Mouse (Mus musculus) heart, postnatal 36 days (tissue): Measurements from ENCODE around the gene Tdp1. TPM values are rescaled to one million over a fixed set of nuclear protein-coding genes. Genes with fewer than 3 reads are reported as not detected.
"Not testable (repeated sequence)": the region's sequence is repeated elsewhere in the genome, so short reads cannot be mapped to it uniquely, and the experiment has no call there.

Experiments
- DNase-seq, 2 experiments: peaks; one replicate each; pipeline ENCODE4 v3.0.0; 2021 to 2022
- intact Hi-C: fragments of 180-260 bp; cut with DNase I; formaldehyde crosslinking; loops from one replicate; pipeline ENCODE4 v1.15.1; 2025
- total RNA-seq, 2 experiments: library from RNA; stranded (reverse); gene quantifications; 2 replicates each; pipeline ENCODE4 v1.2.3; 2021

Tdp1 gene
- total RNA-seq, 2 experiments from 2014 or later, result 8.6 to 10.1 TPM

DNA sequence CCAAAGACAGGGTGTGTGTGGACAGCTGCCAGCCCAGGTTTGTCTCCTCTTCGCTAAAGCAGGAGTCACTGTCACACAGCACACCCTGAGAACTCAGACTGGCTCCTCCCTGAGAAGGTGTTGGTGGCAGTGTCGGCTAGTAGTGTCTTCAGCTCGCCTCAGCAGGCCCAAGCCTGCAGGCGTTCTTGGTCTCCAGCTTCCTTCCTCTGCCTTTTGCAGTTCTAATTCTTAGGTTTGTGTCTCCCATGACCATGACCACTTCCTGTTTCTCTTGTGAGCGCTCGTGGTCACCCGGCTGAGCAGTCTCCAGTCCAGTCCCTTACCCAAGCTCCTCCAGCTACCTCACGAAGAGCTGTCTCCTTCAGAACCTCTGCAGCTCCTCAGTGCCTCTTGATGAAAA is 58.1 kb downstream of the Tdp1 start:
- intact Hi-C loops, result no loop called here
- peak in 1 of 2 experiments; percentile 9 for DNase-seq

DNA sequence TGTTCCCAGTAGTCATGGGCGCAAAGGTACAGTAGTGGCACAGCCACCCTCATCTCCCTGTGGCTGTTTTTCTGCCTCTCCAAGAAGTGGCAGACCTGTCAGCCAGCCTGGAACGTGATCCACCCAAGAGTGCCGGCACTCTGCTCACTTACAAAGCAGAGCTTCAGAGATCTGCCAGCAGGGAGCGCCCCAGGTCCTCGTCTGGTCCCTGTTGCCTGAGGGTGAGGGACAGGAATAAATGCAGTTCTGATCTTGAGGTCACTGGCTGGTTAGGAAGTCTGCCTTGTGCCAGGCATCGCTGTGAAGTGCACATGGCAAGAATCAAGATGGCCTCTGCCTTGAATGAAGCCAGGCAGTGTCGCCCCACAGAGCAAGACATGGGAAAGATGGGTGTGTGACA is 68.6 kb downstream of the Tdp1 start:
- DNase-seq, result peak; percentile 39 to 65
- intact Hi-C loops, result loop anchor here (2.0 kb wide), 1 partner anchor 154 kb away; no protein-coding TSS in a partner anchor

- no peak for DNase-seq
- intact Hi-C loops, result no loop called here
These were observed 72.1 kb downstream of the Tdp1 start for GRCm38 (mm10) chr12:99956411-99956810.

DNA sequence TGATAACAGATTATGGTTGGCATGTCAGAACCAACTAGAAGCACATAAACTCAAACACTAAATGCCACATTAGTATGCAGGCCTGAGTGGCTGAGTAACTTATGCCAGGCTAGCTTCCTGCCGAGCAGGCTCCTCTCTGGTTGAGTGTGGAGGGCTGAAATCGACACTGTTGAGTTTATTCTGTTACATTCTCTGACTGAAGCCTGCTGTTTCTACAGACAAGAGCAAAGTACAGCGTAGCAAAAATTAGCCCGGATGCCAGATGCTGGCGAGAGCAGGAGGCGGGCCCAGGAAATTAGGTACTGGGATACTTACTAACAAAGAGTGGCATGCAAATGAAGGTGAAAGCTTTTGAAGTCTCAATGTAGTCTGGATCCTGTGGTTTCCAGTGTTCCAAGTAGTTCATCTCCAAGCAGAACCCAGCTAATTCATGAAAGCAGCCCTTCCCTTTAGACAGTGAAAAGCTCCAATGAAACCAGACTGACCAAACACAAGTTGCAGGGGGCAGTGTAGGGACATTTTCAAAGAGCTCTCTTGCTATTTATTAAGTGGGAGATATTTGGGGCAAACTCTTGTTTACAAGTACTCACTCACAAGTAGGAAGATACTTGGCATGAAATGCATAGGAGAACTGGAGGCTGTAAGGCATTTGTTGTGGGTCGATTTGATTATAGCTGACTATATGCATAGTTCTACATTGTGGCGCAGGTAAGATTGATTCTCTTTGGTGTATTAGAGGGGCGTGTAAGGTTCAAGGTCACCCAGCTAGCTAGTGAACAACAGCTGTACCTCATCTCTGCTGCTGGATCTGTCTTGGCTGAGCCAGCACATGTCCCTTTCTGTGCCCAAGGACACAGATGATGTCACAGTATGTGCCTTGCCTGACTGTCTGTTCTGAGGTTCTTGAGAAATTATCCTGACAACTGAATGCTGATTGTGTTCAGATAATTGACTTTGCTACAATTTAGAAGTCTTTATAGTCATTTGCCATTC is 74.0 kb downstream of the Tdp1 start:
- DNase-seq, result no peak
- intact Hi-C loops, result no loop called here

DNA sequence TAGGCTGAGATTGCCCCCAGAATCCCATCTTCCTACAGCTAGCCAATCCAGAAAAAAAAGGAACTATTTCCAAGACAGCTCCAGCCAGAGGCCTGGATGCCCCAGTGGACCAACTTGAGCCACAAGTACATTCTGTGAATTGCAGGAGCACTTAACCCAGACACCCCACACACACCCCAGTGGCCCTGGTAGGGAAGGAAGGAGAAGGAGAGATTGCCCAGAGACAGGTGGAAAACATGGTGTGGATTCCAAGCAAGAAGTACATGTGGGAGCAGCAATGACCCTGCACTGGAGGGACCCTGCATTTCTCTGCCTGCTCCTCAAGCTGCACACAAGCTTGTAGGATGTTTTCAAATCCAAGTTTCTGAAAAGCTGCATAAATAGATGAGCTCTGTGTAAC is 75.0 kb downstream of the Tdp1 start:
- no peak for DNase-seq
- intact Hi-C loops, result no loop called here

GRCm38 (mm10) chr12:99959930-99960329 is 75.6 kb downstream of the Tdp1 start:
- intact Hi-C loops, result loop anchor here (5.0 kb wide), 2 partner anchors 863 to 878 kb away; no protein-coding TSS in a partner anchor
- DNase-seq, result no peak

- intact Hi-C loops, result loop anchor here (5.0 kb wide), 2 partner anchors 863 to 878 kb away; no protein-coding TSS in a partner anchor
- DNase-seq, result no peak
These were observed 76.4 kb downstream of the Tdp1 start for GRCm38 (mm10) chr12:99960675-99961074.

GRCm38 (mm10) chr12:99964301-99965202 is 80.2 kb downstream of the Tdp1 start, which contains the start of gene Kcnk13:
Gene Kcnk13, plus strand, starts transcription at chr12:99964499.
- intact Hi-C loops, result loop anchor here (2.0 to 5.0 kb wide), 4 partner anchors 64 to 882 kb away; no protein-coding TSS in a partner anchor
- DNase-seq, result peak; percentile 56 to 67

- DNase-seq, result peak; percentile 49 to 67
- intact Hi-C loops, result loop anchor here (2.0 kb wide), 2 partner anchors 65 to 143 kb away; no protein-coding TSS in a partner anchor
These were observed 81.1 kb downstream of the Tdp1 start for GRCm38 (mm10) chr12:99965203-99966115.

GRCm38 (mm10) chr12:99966116-99966770 is 81.9 kb downstream of the Tdp1 start:
- intact Hi-C loops, result no loop called here
- peak; percentile 15 to 18 for DNase-seq

- DNase-seq, result peak; percentile 16 to 33
- intact Hi-C loops, result no loop called here
These were observed 82.6 kb downstream of the Tdp1 start for GRCm38 (mm10) chr12:99966881-99967363.

GRCm38 (mm10) chr12:99969906-99970305 is 85.6 kb downstream of the Tdp1 start:
- intact Hi-C loops, result no loop called here
- DNase-seq, result no peak

GRCm38 (mm10) chr12:99971205-99971894 is 87.0 kb downstream of the Tdp1 start:
- DNase-seq, intact Hi-C loops: not testable (repeated sequence)

DNA sequence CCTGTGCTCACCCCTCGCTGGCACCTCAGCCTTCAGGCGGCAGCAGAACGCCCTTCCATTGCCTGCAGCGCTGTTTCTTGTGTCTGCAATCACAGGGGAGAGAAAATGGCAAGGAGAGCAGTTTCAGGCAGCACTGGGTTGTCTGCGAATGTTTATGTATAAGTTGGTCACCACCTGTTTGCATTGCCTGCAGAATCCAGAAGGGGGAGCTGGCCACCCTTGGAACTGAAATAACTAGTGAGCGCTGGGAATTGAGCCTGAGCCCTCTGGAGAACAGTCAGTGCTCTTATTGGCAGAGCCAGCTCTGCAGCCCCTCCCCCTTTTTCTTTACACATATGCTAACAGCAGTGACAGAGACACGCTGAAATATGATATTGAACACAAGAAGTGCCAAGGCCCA is 88.5 kb downstream of the Tdp1 start:
- no peak for DNase-seq
- intact Hi-C loops, result loop anchor here (2.0 kb wide), 1 partner anchor 132 kb away; no protein-coding TSS in a partner anchor

GRCm38 (mm10) chr12:99973659-99974058 is 89.3 kb downstream of the Tdp1 start:
- intact Hi-C loops, result loop anchor here (2.0 kb wide), 1 partner anchor 131 kb away; no protein-coding TSS in a partner anchor
- no peak for DNase-seq

- intact Hi-C loops, result no loop called here
- DNase-seq, result no peak
These were observed 95.2 kb downstream of the Tdp1 start for GRCm38 (mm10) chr12:99979541-99979940.

- intact Hi-C loops, result no loop called here
- DNase-seq, result no peak
These were observed 102.5 kb downstream of the Tdp1 start for GRCm38 (mm10) chr12:99986797-99987196.

DNA sequence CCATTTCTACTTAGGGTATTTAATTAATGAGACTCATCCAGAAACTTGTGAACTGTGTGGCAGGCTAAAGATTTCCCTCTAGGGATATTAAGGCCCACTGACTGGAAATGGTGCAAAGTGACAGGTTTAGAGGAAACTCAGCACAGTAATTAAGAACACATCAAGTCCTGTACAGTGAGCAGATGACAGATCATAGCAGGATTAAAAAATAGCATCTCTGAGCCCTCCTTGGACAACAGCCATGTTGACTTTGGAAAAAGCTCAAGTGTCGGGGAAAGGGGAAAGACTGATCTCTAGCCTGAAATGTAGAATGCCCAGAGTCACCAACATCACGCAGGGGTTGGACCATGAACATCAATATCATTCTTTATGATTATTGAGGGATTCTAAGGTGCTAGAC is 103.8 kb downstream of the Tdp1 start:
- no peak for DNase-seq

More for the DNA sequence above, 103.8 kb downstream of the Tdp1 start:
- intact Hi-C loops, result no loop called here
